Mouse (Mus musculus) gastrocnemius, adult 2 months (tissue): ENCODE measurements around the gene Magi2. TPM values are rescaled to one million over a fixed set of nuclear protein-coding genes. Genes with fewer than 3 reads are reported as not detected.
A peak's percentile ranks its signal among the peaks of the same experiment; 100 is the strongest.
"Not testable (repeated sequence)": the region's sequence is repeated elsewhere in the genome, so short reads cannot be mapped to it uniquely, and the experiment has no call there.

ENCODE experiments used
- DNase-seq: peaks from one replicate; pipeline ENCODE4 v3.0.0; 2022
- H3K27ac ChIP-seq: fragments of 200-600 bp; 2 replicates; pipeline ENCODE4 v1.8.1; 2022; ENCODE audit warnings: mild to moderate bottlenecking
- H3K4me3 ChIP-seq: fragments of 200-600 bp; 2 replicates; pipeline ENCODE4 v1.8.1; 2022; ENCODE audit warnings: mild to moderate bottlenecking, moderate library complexity
- CTCF ChIP-seq: fragments of 200-600 bp; IDR thresholded peaks from 2 replicates; pipeline ENCODE4 v1.8.1; 2022; ENCODE audit warnings: antibody characterized with exemption, mild to moderate bottlenecking, moderate library complexity
- intact Hi-C: fragments of 180-260 bp; cut with DNase I; formaldehyde crosslinking; loops from one replicate; pipeline ENCODE4 v1.15.1; 2025
- total RNA-seq, 2 experiments: library from RNA; stranded (reverse); gene quantifications; 2 replicates each; pipeline ENCODE4 v1.2.3; 2021

Gene Magi2
- total RNA-seq, 2 experiments from 2014 or later, result 0.98 to 1.6 TPM

GRCm38 (mm10) chr5:20213299-20213698 lies 986.5 kb downstream of the Magi2 start:
- intact Hi-C loops, result no loop called here
- no peak for TF ChIP-seq CTCF
- DNase-seq, result no peak
- no peak overlapping the region for H3K27ac ChIP-seq
- no peak overlapping the region for H3K4me3 ChIP-seq

- Histone ChIP-seq H3K27ac (no peak overlapping the region), H3K4me3 (no peak overlapping the region)
- intact Hi-C loops, result no loop called here
- no peak for TF ChIP-seq CTCF
- no peak for DNase-seq
Measured at GRCm38 (mm10) chr5:20226471-20227210, 999.8 kb downstream of the Magi2 start.

- H3K27ac ChIP-seq, result no peak overlapping the region
- DNase-seq, result no peak
- peak overlapping the region; percentile 34; the same call in 1 of the 2 replicates for H3K4me3 ChIP-seq
- TF ChIP-seq CTCF, result no peak
- intact Hi-C loops, result no loop called here
Measured at GRCm38 (mm10) chr5:20227912-20228762, 1001.3 kb downstream of the Magi2 start.

- intact Hi-C loops, result no loop called here
- Histone ChIP-seq H3K4me3 (no peak overlapping the region), H3K27ac (no peak overlapping the region)
- no peak for DNase-seq
- TF ChIP-seq CTCF, result no peak
Measured at GRCm38 (mm10) chr5:20231908-20232307, 1005.1 kb downstream of the Magi2 start.

GRCm38 (mm10) chr5:20241523-20241922 lies 1014.7 kb downstream of the Magi2 start:
- Histone ChIP-seq H3K4me3 (no peak overlapping the region), H3K27ac (no peak overlapping the region)
- no peak for TF ChIP-seq CTCF
- intact Hi-C loops, result no loop called here
- DNase-seq, result no peak

GRCm38 (mm10) chr5:20242496-20242895 lies 1015.7 kb downstream of the Magi2 start:
- no peak for DNase-seq
- no peak for TF ChIP-seq CTCF
- intact Hi-C loops, result no loop called here

GRCm38 (mm10) chr5:20249382-20249781 lies 1022.5 kb downstream of the Magi2 start:
- no peak overlapping the region for H3K4me3 ChIP-seq
- H3K27ac ChIP-seq, result no peak overlapping the region
- no peak for DNase-seq
- TF ChIP-seq CTCF, result no peak
- intact Hi-C loops, result no loop called here

More at GRCm38 (mm10) chr5:20242496-20242895, 1015.7 kb downstream of the Magi2 start:
- Histone ChIP-seq H3K4me3 (no peak overlapping the region), H3K27ac (no peak overlapping the region)

- intact Hi-C loops, result no loop called here
- Histone ChIP-seq H3K4me3 (no peak overlapping the region), H3K27ac (no peak overlapping the region)
- no peak for DNase-seq
- TF ChIP-seq CTCF, result no peak
Measured at GRCm38 (mm10) chr5:20251541-20251940, 1024.7 kb downstream of the Magi2 start.

GRCm38 (mm10) chr5:20256150-20256868 lies 1029.5 kb downstream of the Magi2 start:
- no peak for DNase-seq
- TF ChIP-seq CTCF, result no peak
- no peak overlapping the region for H3K4me3 ChIP-seq
- intact Hi-C loops, result no loop called here
- no peak overlapping the region for H3K27ac ChIP-seq

- intact Hi-C loops, result no loop called here
- Histone ChIP-seq H3K27ac (no peak overlapping the region), H3K4me3 (no peak overlapping the region)
- no peak for TF ChIP-seq CTCF
- DNase-seq, result no peak
Measured at GRCm38 (mm10) chr5:20256933-20257332, 1030.1 kb downstream of the Magi2 start.

- H3K4me3 ChIP-seq, result no peak overlapping the region
- DNase-seq, result no peak
- intact Hi-C loops, result no loop called here
- no peak for TF ChIP-seq CTCF
- H3K27ac ChIP-seq, result no peak overlapping the region
Measured at GRCm38 (mm10) chr5:20257419-20257818, 1030.6 kb downstream of the Magi2 start.

- intact Hi-C loops, result no loop called here
Measured at GRCm38 (mm10) chr5:20259719-20260118, 1032.9 kb downstream of the Magi2 start.

GRCm38 (mm10) chr5:20272680-20273079 lies 1045.8 kb downstream of the Magi2 start:
- intact Hi-C loops, H3K27ac ChIP-seq, DNase-seq, H3K4me3 ChIP-seq: not testable (repeated sequence)

More at GRCm38 (mm10) chr5:20259719-20260118, 1032.9 kb downstream of the Magi2 start:
- no peak for DNase-seq
- Histone ChIP-seq H3K27ac (no peak overlapping the region), H3K4me3 (no peak overlapping the region)
- no peak for TF ChIP-seq CTCF
